Mouse (Mus musculus): ENCODE data around the gene Gm44502. TPM values are rescaled to one million over a fixed set of nuclear protein-coding genes. Genes with fewer than 3 reads are reported as not detected.
A peak's percentile ranks its signal among the peaks of the same experiment; 100 is the strongest.
"Not testable (repeated sequence)": the region's sequence is repeated elsewhere in the genome, so short reads cannot be mapped to it uniquely, and the experiment has no call there.

Gene Gm44502
- total RNA-seq, 2 experiments from 2014 or later, result 0.26 TPM; not detected in 1

GRCm38 (mm10) chr15:89454857-89455256 is 25.4 kb upstream of the Gm44502 start:
- no peak for ATAC-seq (ENCODE audit: poor library complexity, severe bottlenecking)

GRCm38 (mm10) chr15:89453865-89454478 is 24.5 kb upstream of the Gm44502 start, which contains the start of gene Mapk8ip2:
Gene Mapk8ip2 (plus strand): TSS chr15:89453913.
- ATAC-seq (ENCODE audit: poor library complexity, severe bottlenecking), result no peak

GRCm38 (mm10) chr15:89452906-89453864 is 23.7 kb upstream of the Gm44502 start:
- peak; percentile 72 for ATAC-seq (ENCODE audit: poor library complexity, severe bottlenecking)

GRCm38 (mm10) chr15:89442486-89443070 is 13.1 kb upstream of the Gm44502 start:
- no peak for ATAC-seq (ENCODE audit: poor library complexity, severe bottlenecking)

GRCm38 (mm10) chr15:89435878-89436277 is 6.4 kb upstream of the Gm44502 start:
- ATAC-seq (ENCODE audit: poor library complexity, severe bottlenecking), result no peak

GRCm38 (mm10) chr15:89434136-89434535 is 4.6 kb upstream of the Gm44502 start:
- no peak for ATAC-seq (ENCODE audit: poor library complexity, severe bottlenecking)

GRCm38 (mm10) chr15:89432946-89433345 is 3.5 kb upstream of the Gm44502 start:
- ATAC-seq (ENCODE audit: poor library complexity, severe bottlenecking), result no peak

GRCm38 (mm10) chr15:89431806-89432205 is 2.3 kb upstream of the Gm44502 start:
- ATAC-seq (ENCODE audit: poor library complexity, severe bottlenecking), result no peak

GRCm38 (mm10) chr15:89431271-89431670 is 1.8 kb upstream of the Gm44502 start:
- ATAC-seq (ENCODE audit: poor library complexity, severe bottlenecking), result no peak

GRCm38 (mm10) chr15:89430771-89431170 is 1.3 kb upstream of the Gm44502 start:
- ATAC-seq (ENCODE audit: poor library complexity, severe bottlenecking), result not testable (repeated sequence)

- no peak for ATAC-seq (ENCODE audit: poor library complexity, severe bottlenecking)
These were observed 845 bp upstream of the Gm44502 start for GRCm38 (mm10) chr15:89430341-89430740.

- no peak for ATAC-seq (ENCODE audit: poor library complexity, severe bottlenecking)
These were observed 610 bp downstream of the Gm44502 start for GRCm38 (mm10) chr15:89428821-89429351.

GRCm38 (mm10) chr15:89428136-89428790 is 1.2 kb downstream of the Gm44502 start:
- ATAC-seq (ENCODE audit: poor library complexity, severe bottlenecking), result no peak

GRCm38 (mm10) chr15:89426716-89427115 is 2.8 kb downstream of the Gm44502 start:
- ATAC-seq (ENCODE audit: poor library complexity, severe bottlenecking), result no peak

GRCm38 (mm10) chr15:89425711-89426121 is 3.8 kb downstream of the Gm44502 start, which contains the start of gene Cpt1b:
Gene Cpt1b (minus strand): TSS chr15:89425863.
- ATAC-seq (ENCODE audit: poor library complexity, severe bottlenecking), result no peak

GRCm38 (mm10) chr15:89424621-89425020 is 4.9 kb downstream of the Gm44502 start:
- ATAC-seq (ENCODE audit: poor library complexity, severe bottlenecking), result no peak

GRCm38 (mm10) chr15:89421938-89422337 is 7.6 kb downstream of the Gm44502 start:
- ATAC-seq (ENCODE audit: poor library complexity, severe bottlenecking), result no peak

GRCm38 (mm10) chr15:89415282-89415681 is 14.2 kb downstream of the Gm44502 start:
- no peak for ATAC-seq (ENCODE audit: poor library complexity, severe bottlenecking)

- ATAC-seq (ENCODE audit: poor library complexity, severe bottlenecking), result no peak
These were observed 19.4 kb downstream of the Gm44502 start, which contains the start of gene Syce3 for GRCm38 (mm10) chr15:89410118-89410517. Gene Syce3 (minus strand): TSS chr15:89410503.

- ATAC-seq (ENCODE audit: poor library complexity, severe bottlenecking), result no peak
These were observed 22.8 kb downstream of the Gm44502 start for GRCm38 (mm10) chr15:89406691-89407090.

Measured in megakaryocyte, adult 5-6 weeks (primary cell).